9 mouse cellular contexts compared by ENCODE assay signal in genomic region chr9:54732122-54732521, GRCm38 (mm10). TPM values are rescaled to one million over a fixed set of nuclear protein-coding genes. Genes with fewer than 3 reads are reported as not detected.
DNase-seq lines count a peak whose midpoint lies in the region; ATAC-seq and TF ChIP-seq lines count a peak whose summit lies in the region.
"Had no signal": no experiment of that assay in that cellular context is flagged by ENCODE, and none has a peak within 500 bp of the region (broad histone marks: within the 10 kb centered on the region; RNA-seq: fewer than 3 reads in every experiment).

No protein-coding gene starts in this region.

- H3K9ac ChIP-seq in intestine, postnatal 0 days (ENCODE audit: low read depth, low read length): no peak overlapping the region
- H3K9ac ChIP-seq in intestine, embryonic 15.5 days: no peak overlapping the region
- no peak overlapping the region for H3K9ac ChIP-seq in liver, embryonic 12.5 days
- H3K9ac ChIP-seq in neural tube, embryonic 15.5 days (replicated peaks): no peak overlapping the region

- H3K4me1 ChIP-seq in intestine, postnatal 0 days (replicated peaks; ENCODE audit: control insufficient read depth, insufficient read depth, low read length): no peaks in the 10 kb centered on the region
- H3K4me1 ChIP-seq in intestine, embryonic 15.5 days (replicated peaks): peaks cover 4% of the 10 kb centered on the region; the same call in 1 of the 2 replicates
- peaks cover 33% of the 10 kb centered on the region for H3K4me1 ChIP-seq in liver, embryonic 12.5 days
- H3K4me1 ChIP-seq in neural tube, embryonic 15.5 days: peaks cover 26% of the 10 kb centered on the region

- no peak overlapping the region for H3K27ac ChIP-seq in intestine, postnatal 0 days (ENCODE audit: low read depth, low read length)
- no peak overlapping the region for H3K27ac ChIP-seq in intestine, embryonic 15.5 days
- H3K27ac ChIP-seq in liver, embryonic 12.5 days: no peak overlapping the region
- H3K27ac ChIP-seq in neural tube, embryonic 15.5 days (replicated peaks): no peak overlapping the region

- peak; percentile 82 for TF ChIP-seq CTCF in intestine, postnatal 0 days (IDR thresholded peaks at IDR 0.05; ENCODE audit: low read depth)

- ATAC-seq in intestine, postnatal 0 days: no peak
- no peak for ATAC-seq in intestine, embryonic 15.5 days
- no peak for ATAC-seq in liver, embryonic 12.5 days
- no peak for ATAC-seq in neural tube, embryonic 15.5 days (ENCODE audit: low FRiP score)

- H3K27me3 ChIP-seq in intestine, postnatal 0 days (replicated peaks; ENCODE audit: control insufficient read depth, insufficient read depth, low read length): no peaks in the 10 kb centered on the region
- no peaks in the 10 kb centered on the region for H3K27me3 ChIP-seq in intestine, embryonic 15.5 days (replicated peaks)
- H3K27me3 ChIP-seq in liver, embryonic 12.5 days (replicated peaks): no peaks in the 10 kb centered on the region
- H3K27me3 ChIP-seq in neural tube, embryonic 15.5 days (replicated peaks): no peaks in the 10 kb centered on the region

- peak; percentile 15 to 30 for DNase-seq in B cell, adult 2 months
- DNase-seq in R1 (ENCODE audit: low read depth, low spot score): peak; percentile 72
- no peak for DNase-seq in ovary, postnatal 10 days (ENCODE audit: low spot score)
- no peak for DNase-seq in cerebellum, postnatal 25 days
- DNase-seq: thymus, adult 2 months had no signal

- no peak overlapping the region for H3K4me2 ChIP-seq in intestine, postnatal 0 days (replicated peaks; ENCODE audit: low read depth)
- no peak overlapping the region for H3K4me2 ChIP-seq in intestine, embryonic 15.5 days (replicated peaks)
- H3K4me2 ChIP-seq in liver, embryonic 12.5 days: peak overlapping the region; percentile 79; the same call in 1 of the 2 replicates
- H3K4me2 ChIP-seq in neural tube, embryonic 15.5 days: no peak overlapping the region

- H3K9me3 ChIP-seq in intestine, postnatal 0 days (ENCODE audit: control insufficient read depth): no peaks in the 10 kb centered on the region
- H3K9me3 ChIP-seq in intestine, embryonic 15.5 days: no peaks in the 10 kb centered on the region
- H3K9me3 ChIP-seq in liver, embryonic 12.5 days (replicated peaks): no peaks in the 10 kb centered on the region
- no peaks in the 10 kb centered on the region for H3K9me3 ChIP-seq in neural tube, embryonic 15.5 days (replicated peaks)

- H3K4me3 ChIP-seq in intestine, postnatal 0 days (ENCODE audit: low read depth, low read length): no peak overlapping the region
- no peak overlapping the region for H3K4me3 ChIP-seq in intestine, embryonic 15.5 days (replicated peaks)
- H3K4me3 ChIP-seq in liver, embryonic 12.5 days: no peak overlapping the region
- no peak overlapping the region for H3K4me3 ChIP-seq in neural tube, embryonic 15.5 days (replicated peaks)

- 91% methylated on average over 2 of the region's 2 CpGs for WGBS in intestine, postnatal 0 days
- 88% methylated on average over 2 of the region's 2 CpGs for WGBS in intestine, embryonic 15.5 days
- WGBS in liver, embryonic 12.5 days (ENCODE audit: insufficient replicate concordance): 80% methylated on average over 2 of the region's 2 CpGs
- WGBS in neural tube, embryonic 15.5 days: 92% methylated on average over 2 of the region's 2 CpGs

- H3K36me3 ChIP-seq in intestine, postnatal 0 days (ENCODE audit: control insufficient read depth, insufficient read depth): peaks cover 31% of the 10 kb centered on the region
- H3K36me3 ChIP-seq in intestine, embryonic 15.5 days: peaks cover 3% of the 10 kb centered on the region
- peaks cover 41% of the 10 kb centered on the region for H3K36me3 ChIP-seq in liver, embryonic 12.5 days
- H3K36me3 ChIP-seq in neural tube, embryonic 15.5 days: peaks cover 27% of the 10 kb centered on the region

RNA-seq across cellular contexts. Expression of gene Wdr61, which starts 2.2 kb away (rescaled TPM):
- 108 and 111 TPM in 2 replicates for polyA plus RNA-seq in intestine, postnatal 0 days (2015; fragmentation: Nextera tagmentation; extraction: Ambion mirVana)
- 149 and 152 TPM in 2 replicates for polyA plus RNA-seq in intestine, embryonic 15.5 days (2015; fragmentation: Nextera tagmentation; extraction: Ambion mirVana)
- polyA plus RNA-seq in liver, embryonic 12.5 days (2016; fragmentation: Nextera tagmentation; extraction: Ambion mirVana): 124 and 127 TPM in 2 replicates
- 79.1 and 91.7 TPM in 2 replicates for polyA plus RNA-seq in neural tube, embryonic 15.5 days (2015; fragmentation: Nextera tagmentation; extraction: Ambion mirVana)

RNA-seq across cellular contexts. Expression of gene Crabp1, which starts 32.4 kb away (rescaled TPM):
- 3.2 and 3.5 TPM in 2 replicates for polyA plus RNA-seq in intestine, postnatal 0 days (2015; fragmentation: Nextera tagmentation; extraction: Ambion mirVana)
- 16.5 and 16.7 TPM in 2 replicates for polyA plus RNA-seq in intestine, embryonic 15.5 days (2015; fragmentation: Nextera tagmentation; extraction: Ambion mirVana)
- polyA plus RNA-seq in liver, embryonic 12.5 days (2016; fragmentation: Nextera tagmentation; extraction: Ambion mirVana): 7.5 and 10.8 TPM in 2 replicates
- 405 and 485 TPM in 2 replicates for polyA plus RNA-seq in neural tube, embryonic 15.5 days (2015; fragmentation: Nextera tagmentation; extraction: Ambion mirVana)

RNA-seq across cellular contexts. Expression of gene Dnaja4, which starts 33.4 kb away (rescaled TPM):
- 3.4 and 4.0 TPM in 2 replicates for polyA plus RNA-seq in intestine, postnatal 0 days (2015; fragmentation: Nextera tagmentation; extraction: Ambion mirVana)
- 4.1 and 4.3 TPM in 2 replicates for polyA plus RNA-seq in intestine, embryonic 15.5 days (2015; fragmentation: Nextera tagmentation; extraction: Ambion mirVana)
- polyA plus RNA-seq in liver, embryonic 12.5 days (2016; fragmentation: Nextera tagmentation; extraction: Ambion mirVana): 24.3 and 26.5 TPM in 2 replicates
- polyA plus RNA-seq in neural tube, embryonic 15.5 days (2015; fragmentation: Nextera tagmentation; extraction: Ambion mirVana): 7.5 and 8.0 TPM in 2 replicates

Comparison
In these comparisons a context has a peak if more than half of its experiments do, and no peak if none do; other contexts are left out.
1. DNase-seq: peak in B cell, adult 2 months (2 of 2) and R1 (single experiment); none in ovary, postnatal 10 days (single experiment) and cerebellum, postnatal 25 days (0 of 2).
2. RNA of gene Crabp1, which starts 32.4 kb away (polyA plus RNA-seq): 405 to 485 TPM in neural tube, embryonic 15.5 days; 16.5 to 16.7 TPM in intestine, embryonic 15.5 days, 7.5 to 10.8 TPM in liver, embryonic 12.5 days and 3.2 to 3.5 TPM in intestine, postnatal 0 days; every median in the first group is over 10 times any median in the second.